Mouse (Mus musculus) gastrocnemius, postnatal 14 days (tissue): Measurements from ENCODE around the gene Mff. TPM values are rescaled to one million over a fixed set of nuclear protein-coding genes. Genes with fewer than 3 reads are reported as not detected.

Experiments
- DNase-seq: peaks from one replicate; pipeline ENCODE4 v3.0.0; 2021; ENCODE audit warnings: mixed read lengths
- intact Hi-C: fragments of 180-260 bp; cut with DNase I; formaldehyde crosslinking; loops from one replicate; pipeline ENCODE4 v1.15.1; 2025; ENCODE audit warnings: low total_unique reads
- total RNA-seq, 2 experiments: library from RNA; stranded (reverse); gene quantifications; 2 replicates each; pipeline ENCODE4 v1.2.3; 2021

Gene Mff
- total RNA-seq, 2 experiments from 2014 or later: 116 to 131 TPM

GRCm38 (mm10) chr1:82766227-82766626, 41.5 kb downstream of the Mff start:
- intact Hi-C loops: no loop called here
- DNase-seq: no peak

DNA sequence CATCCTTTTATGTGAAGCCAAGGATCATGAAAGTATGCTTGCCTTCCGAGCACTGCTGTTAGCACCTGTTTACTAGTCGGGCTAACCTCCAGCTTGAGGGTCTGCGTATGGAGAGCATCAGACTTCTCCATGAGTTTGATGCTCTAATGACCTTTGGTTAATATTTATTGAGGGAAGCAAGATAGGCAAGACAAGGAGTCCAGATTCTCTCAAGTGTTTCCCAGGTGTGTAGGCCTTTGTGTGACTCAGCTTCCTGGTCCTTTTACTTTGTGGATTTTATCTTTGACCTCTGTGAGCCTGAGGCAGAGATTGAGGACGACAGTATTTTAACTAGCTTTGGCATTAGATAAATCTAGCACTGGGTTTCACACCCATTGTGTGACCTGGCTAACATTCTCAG, 42.0 kb downstream of the Mff start:
- intact Hi-C loops: no loop called here
- DNase-seq: no peak

DNA sequence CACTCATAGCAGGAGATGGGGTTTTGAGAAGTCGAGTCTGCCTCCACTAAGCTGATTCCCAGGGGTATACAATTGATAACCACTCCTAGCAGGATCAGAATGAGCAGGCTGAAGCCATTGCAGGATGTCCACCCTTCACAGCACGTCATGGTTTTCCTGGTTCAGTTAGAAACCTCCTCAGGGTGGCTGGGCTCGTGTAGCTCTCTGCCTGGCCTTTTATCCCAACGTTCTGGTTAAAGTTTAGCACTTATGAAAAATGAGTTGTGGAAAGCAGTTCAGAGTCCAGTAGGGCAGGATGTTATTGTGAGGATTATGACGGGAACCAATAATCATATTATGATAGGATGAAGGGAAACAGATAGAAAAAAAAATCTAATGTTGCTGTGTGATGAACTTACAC, 43.6 kb downstream of the Mff start, which contains the start of gene Tm4sf20:
Gene Tm4sf20, minus strand, starts transcription at position 193 of the 400 bp plus-strand sequence.
- intact Hi-C loops: no loop called here
- DNase-seq: no peak

DNA sequence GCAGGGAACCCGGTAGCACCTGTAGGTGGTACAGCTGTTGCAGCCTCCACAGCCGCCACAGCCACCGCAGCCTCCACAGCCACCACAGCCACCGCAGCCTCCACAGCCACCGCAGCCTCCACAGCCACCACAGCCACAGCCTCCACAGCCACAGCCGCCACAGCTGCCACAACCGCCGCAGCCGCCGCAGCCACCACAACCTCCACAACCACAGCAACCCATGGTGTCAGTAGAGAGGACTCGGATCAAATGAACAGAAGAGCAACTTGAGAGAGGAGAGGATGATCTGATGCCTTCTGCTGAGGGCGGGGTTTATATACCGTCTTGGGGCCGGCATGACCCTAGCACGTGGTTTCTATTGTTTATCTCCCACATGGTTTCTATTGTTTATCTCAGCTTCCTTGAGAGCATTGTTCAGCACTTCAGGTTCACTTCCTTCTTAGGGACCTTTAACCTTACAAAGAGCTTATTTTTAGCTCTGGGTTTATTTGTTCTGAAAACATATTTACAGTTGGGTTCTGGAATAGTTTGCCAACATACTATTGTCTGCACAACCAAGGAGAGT, 46.4 kb downstream of the Mff start, which contains the start of gene Gm47791:
Gene Gm47791, minus strand, starts transcription at position 222 of the 565 bp plus-strand sequence.
- no peak for DNase-seq
- intact Hi-C loops: no loop called here

- no peak for DNase-seq
- intact Hi-C loops: no loop called here
Observed at GRCm38 (mm10) chr1:82772428-82772827, 47.7 kb downstream of the Mff start.

DNA sequence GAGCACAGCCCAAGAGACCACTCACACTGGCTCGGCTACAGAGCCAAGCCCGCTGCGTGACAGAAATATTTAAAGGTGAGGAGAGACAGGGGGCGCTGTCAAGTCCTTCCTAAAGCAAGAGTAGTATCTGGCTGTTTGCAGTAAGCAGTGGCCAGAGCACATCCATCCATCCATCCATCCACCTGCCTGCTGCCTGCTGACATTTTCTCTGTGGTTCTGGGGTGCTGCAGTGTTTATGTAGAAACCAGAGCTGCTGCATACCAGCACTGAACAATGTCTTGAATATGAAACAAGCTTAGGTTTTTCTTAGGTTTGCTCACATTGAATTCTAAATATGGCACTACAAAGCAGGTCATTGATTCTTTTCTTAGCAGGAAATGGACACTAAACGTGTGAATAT, 48.5 kb downstream of the Mff start:
- no peak for DNase-seq
- intact Hi-C loops: no loop called here

- intact Hi-C loops: no loop called here
Observed at GRCm38 (mm10) chr1:82775293-82775692, 50.6 kb downstream of the Mff start.

DNA sequence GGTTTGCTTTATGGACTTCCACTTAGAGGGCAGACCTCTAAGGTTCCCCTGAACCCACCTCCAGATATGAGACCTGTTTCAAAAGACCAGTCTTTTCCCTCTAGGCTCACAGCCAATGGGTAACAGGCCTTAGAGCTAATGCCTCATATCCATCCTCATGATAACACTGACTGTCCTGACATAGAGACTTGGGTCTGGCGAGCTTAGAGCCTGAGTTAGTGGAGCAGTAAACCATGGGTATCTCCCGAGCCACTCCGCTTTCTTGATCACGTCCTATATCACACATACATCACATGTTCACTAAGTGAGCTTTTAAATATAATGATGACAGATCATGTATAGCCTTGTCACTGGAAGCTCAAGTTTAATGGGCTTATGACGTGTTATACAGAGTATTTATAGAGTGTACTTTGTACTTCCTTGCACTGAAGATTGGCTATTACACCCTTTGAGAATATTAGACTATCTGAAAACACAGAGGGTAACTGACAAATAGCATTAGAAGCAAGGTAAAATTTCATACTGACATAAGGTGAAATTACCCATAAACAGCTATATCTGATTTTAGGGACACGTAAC, 54.8 kb downstream of the Mff start:
- DNase-seq: no peak
- intact Hi-C loops: no loop called here

More at GRCm38 (mm10) chr1:82775293-82775692, 50.6 kb downstream of the Mff start:
- no peak for DNase-seq

DNA sequence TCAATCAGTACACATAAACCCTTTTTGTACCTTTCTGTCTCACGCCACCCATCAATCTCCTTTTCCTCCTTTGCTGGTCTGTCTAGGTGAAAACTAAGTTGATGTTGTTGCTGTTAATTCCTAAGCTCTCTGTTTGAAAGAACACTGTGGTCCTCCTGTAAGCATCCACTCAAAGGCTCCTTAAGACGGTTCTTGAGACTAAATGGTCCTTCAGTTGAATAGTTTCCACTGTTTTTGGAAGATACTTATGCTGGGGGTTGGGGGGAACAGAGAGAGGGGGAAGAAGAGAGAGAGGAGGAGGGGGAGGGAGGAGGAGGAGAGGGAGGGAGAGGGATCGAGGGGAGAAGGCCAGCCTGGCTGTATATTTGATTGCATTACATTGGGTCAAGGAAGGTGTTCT, 58.9 kb downstream of the Mff start:
- intact Hi-C loops: loop anchor here (10.0 kb wide), 1 partner anchor 291 kb away; no protein-coding TSS in a partner anchor
- no peak for DNase-seq

DNA sequence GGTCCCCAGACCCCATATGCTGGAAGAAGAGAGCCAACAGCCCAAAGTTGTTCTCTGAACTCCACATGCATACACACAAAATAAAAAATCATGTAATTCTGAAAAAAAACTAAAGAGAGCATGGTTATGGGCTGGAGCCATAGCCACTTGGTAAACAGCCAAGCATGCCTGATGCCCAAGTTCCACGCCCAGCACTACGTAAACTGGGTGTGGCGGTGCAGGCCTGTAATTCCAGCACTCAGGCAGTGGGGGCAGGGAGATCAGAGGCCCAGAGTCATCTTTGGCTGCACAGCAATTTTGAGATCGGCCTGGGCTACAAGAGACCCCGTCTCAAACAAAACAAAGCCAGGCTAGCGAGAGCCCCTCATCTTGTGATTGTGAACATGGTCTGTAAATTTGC, 60.9 kb downstream of the Mff start:
- intact Hi-C loops: loop anchor here (2.0 to 10.0 kb wide), 2 partner anchors 201 to 289 kb away; no protein-coding TSS in a partner anchor
- DNase-seq: peak; percentile 16

DNA sequence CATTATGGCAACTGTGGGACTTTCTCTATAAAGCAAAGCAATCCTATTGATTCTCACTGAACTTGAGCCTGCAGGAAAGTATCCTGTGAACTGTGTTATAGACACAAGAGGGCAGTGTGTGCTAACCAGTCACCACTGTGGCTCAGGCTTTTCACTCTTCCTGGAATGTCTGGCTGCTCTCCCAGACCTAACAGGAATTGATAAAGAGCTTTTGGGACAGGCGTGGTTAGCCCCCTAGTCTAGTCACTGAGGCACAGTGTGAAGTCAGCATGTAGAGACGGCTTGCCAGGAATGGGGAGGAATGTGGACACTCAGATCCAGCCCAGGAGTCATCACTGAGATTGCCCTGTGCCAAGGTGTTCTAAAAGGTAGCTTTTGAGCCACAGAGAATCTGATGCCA, 62.7 kb downstream of the Mff start:
- DNase-seq: peak; percentile 53
- intact Hi-C loops: loop anchor here (10.0 kb wide), 1 partner anchor 287 kb away; no protein-coding TSS in a partner anchor

GRCm38 (mm10) chr1:82788070-82788469, 63.4 kb downstream of the Mff start:
- intact Hi-C loops: loop anchor here (10.0 kb wide), 1 partner anchor 287 kb away; no protein-coding TSS in a partner anchor
- no peak for DNase-seq

DNA sequence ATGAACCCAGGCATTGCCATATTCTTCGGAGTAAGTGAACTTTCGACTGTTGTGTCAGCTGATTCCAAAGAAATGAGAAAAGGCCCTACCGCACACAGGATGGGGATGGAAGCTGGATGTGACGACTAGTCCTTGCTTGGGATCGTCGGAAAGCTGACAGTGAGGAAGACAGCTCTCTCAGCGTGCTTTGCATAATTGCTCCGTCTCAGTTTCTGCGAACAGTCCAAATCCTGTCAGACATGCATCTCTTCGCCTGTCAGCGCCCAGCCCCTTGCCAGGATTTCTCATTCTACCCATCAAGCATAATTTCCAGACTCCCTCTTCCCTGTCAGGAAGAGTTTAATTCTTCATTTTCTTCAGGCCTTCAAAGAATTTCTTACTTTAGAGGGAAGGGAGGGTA, 66.4 kb downstream of the Mff start:
- intact Hi-C loops: no loop called here
- DNase-seq: no peak

DNA sequence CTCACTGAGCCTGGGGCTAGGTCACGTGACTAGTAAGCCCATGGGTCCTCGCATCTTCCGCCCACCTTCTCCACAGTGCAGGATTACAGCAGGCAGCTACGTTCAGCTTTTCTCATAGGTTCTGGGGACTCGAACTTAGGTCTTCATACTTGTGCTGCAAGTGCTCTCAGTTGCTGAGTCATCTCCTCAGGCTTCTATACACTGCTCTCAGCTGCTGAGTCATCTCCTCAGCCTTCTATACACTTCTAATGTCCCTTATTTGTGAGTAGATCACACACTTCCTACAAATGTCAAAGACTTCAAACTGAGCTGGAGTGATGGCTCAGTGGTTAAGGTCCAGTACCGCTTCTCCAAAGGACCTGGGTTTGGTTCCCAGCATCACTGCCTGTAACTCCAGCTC, 67.5 kb downstream of the Mff start:
- intact Hi-C loops: no loop called here
- no peak for DNase-seq

- intact Hi-C loops: no loop called here
- DNase-seq: no peak
Observed at GRCm38 (mm10) chr1:82793110-82793509, 68.4 kb downstream of the Mff start.

DNA sequence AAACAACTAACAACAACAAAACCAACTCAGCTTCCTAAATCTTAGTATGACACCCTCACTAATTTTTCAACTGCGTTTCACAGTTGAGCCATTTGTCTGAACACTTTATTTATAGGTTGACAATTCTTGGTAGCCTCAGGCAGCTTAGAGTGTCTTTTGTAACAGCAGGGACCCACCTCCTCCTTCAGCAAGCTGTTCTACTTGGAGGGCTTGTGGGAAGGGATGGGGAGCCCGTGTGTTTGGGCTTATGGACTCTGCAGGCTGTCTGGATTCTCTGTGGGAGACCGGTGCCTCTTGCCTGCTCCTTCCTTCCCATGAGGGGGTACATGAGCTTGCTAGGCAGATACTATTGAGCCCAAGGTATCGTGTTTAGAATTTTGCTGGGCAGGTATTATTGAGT, 69.3 kb downstream of the Mff start:
- DNase-seq: no peak
- intact Hi-C loops: no loop called here

- intact Hi-C loops: no loop called here
- no peak for DNase-seq
Observed at GRCm38 (mm10) chr1:82795211-82795610, 70.5 kb downstream of the Mff start.

- intact Hi-C loops: no loop called here
- DNase-seq: no peak
Observed at GRCm38 (mm10) chr1:82795702-82796443, 71.2 kb downstream of the Mff start.

GRCm38 (mm10) chr1:82797088-82797487, 72.4 kb downstream of the Mff start:
- intact Hi-C loops: no loop called here
- no peak for DNase-seq

GRCm38 (mm10) chr1:82798304-82798703, 73.6 kb downstream of the Mff start:
- peak; percentile 13 for DNase-seq
- intact Hi-C loops: no loop called here

DNA sequence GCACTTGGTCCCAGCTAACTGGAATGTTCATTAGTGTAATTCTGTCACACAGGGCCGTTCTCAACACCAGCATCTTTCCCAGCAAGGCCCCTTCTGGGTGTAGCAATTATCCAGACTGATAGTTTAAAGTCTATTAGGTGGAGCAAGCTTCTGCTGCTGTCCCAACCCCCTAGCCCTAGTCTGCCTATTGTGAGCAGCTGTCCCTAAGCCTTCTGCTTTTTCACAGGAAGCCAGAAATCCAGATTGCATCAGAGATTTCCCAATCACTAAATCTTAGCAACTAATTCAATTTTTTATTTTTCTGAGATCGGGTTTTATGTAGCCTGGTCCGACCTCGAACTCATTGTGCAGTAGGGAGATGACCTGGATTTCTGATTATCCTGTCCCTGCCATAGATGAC, 74.2 kb downstream of the Mff start:
- DNase-seq: peak; percentile 9
- intact Hi-C loops: no loop called here
